Mouse (Mus musculus) hindbrain, embryonic 10.5 days (tissue): ENCODE results near the gene Prr30. TPM values are rescaled to one million over a fixed set of nuclear protein-coding genes. Genes with fewer than 3 reads are reported as not detected.
"Not testable (repeated sequence)": the region's sequence is repeated elsewhere in the genome, so short reads cannot be mapped to it uniquely, and the experiment has no call there.

Experiments
- DNase-seq: peaks from one replicate; pipeline ENCODE4 v3.0.0-alpha.2; 2017; ENCODE audit warnings: low spot score
- H3K27ac ChIP-seq: fragments of 300-500 bp; sonication (generic); 2 replicates; pipeline ENCODE4 v1.5.1; 2016; ENCODE audit warnings: mild to moderate bottlenecking, moderate library complexity
- H3K27me3 ChIP-seq: fragments of 300-500 bp; sonication (generic); 2 replicates; pipeline ENCODE4 v1.6.1; 2016; ENCODE audit warnings: mild to moderate bottlenecking; ENCODE audit not compliant: poor library complexity, insufficient read depth, severe bottlenecking
- H3K36me3 ChIP-seq: fragments of 300-500 bp; sonication (generic); 2 replicates; pipeline ENCODE4 v1.6.1; 2016; ENCODE audit warnings: mild to moderate bottlenecking, moderate library complexity
- H3K4me1 ChIP-seq: fragments of 300-500 bp; sonication (generic); replicated peaks from 2 replicates; pipeline ENCODE4 v1.6.1; 2016; ENCODE audit warnings: mild to moderate bottlenecking
- H3K4me3 ChIP-seq: fragments of 300-500 bp; sonication (generic); 2 replicates; pipeline ENCODE4 v1.5.1; 2016; ENCODE audit warnings: mild to moderate bottlenecking, moderate library complexity
- H3K9me3 ChIP-seq: fragments of 300-500 bp; sonication (generic); 2 replicates; pipeline ENCODE4 v1.6.1; 2016; ENCODE audit warnings: mild to moderate bottlenecking, moderate library complexity
- WGBS: fragments of 180-500 bp; shearing (Covaris S2); methylation state at CpG from one replicate; pipeline ENCODE4 v1.1.7; 2016; 5-methylcytosine and 5-hydroxymethylcytosine counted together
- polyA plus RNA-seq: library from polyadenylated mRNA; unstranded; fragments of >200 nt; fragmentation: Nextera tagmentation; extraction: Ambion mirVana; gene quantifications from 2 replicates; pipeline ENCODE4 v1.2.1, GENCODE M21; 2016

Prr30 gene
- not detected in 2 replicates for polyA plus RNA-seq

DNA sequence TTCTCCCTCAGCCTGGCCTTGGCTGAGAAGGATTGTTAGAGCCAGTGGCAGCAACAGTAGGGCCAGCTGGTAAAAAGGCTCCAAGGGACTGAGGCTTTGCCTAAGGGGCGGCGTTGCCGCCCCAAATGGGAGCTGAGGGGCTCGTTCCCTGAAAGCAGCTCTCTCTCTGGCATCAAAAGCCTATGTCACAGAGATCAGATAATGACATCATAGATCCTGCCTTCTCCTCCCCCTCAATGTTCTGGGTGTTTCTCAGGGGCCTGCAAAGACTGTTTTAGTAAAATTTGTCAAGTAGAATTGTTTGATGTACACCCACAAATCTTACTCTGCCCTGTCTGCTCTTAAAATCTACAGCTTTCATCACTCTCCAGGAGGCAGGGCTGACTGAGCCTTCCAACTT is at the start of gene Prr30:
Prr30 (minus strand) TSS at position 101 of the 400 bp plus-strand sequence.
- H3K4me1 ChIP-seq = no peaks in the 10 kb centered on the region
- no peaks in the 10 kb centered on the region for H3K27me3 ChIP-seq
- H3K4me3 ChIP-seq = no peak within 1 kb of the TSS
- H3K27ac ChIP-seq = no peak within 1 kb of the TSS
- H3K36me3 ChIP-seq = no peaks in the 10 kb centered on the region
- no peak for DNase-seq
- H3K9me3 ChIP-seq = no peaks in the 10 kb centered on the region
- WGBS = 83% methylated on average over 4 of the region's 4 CpGs

DNA sequence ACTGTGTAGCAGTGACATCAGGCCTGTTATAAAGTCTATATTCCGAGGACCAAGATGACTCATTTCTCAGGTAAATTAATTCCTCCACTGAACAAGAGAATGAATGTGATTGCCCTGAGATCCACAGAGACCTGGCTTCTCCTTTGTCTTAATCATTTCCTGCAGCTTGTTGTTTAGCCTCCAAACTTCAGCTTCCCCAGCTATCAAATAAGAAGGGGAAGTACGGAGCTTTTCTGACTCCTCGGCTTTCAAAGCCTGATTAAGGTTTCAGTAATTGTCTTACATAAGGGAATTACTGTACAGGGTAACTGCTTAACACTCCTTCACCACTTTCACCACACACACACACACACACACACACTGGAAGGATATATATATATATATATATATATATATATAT is 46.7 kb upstream of the Prr30 start:
- WGBS = 83% methylated on average over 3 of the region's 3 CpGs
- no peak for DNase-seq
- Histone ChIP-seq H3K4me3 (no peak overlapping the region), H3K27ac (no peak overlapping the region), H3K9me3 (peaks cover 8% of the 10 kb centered on the region; the same call in 1 of the 2 replicates), H3K4me1 (no peaks in the 10 kb centered on the region), H3K27me3 (no peaks in the 10 kb centered on the region), H3K36me3 (no peaks in the 10 kb centered on the region)

DNA sequence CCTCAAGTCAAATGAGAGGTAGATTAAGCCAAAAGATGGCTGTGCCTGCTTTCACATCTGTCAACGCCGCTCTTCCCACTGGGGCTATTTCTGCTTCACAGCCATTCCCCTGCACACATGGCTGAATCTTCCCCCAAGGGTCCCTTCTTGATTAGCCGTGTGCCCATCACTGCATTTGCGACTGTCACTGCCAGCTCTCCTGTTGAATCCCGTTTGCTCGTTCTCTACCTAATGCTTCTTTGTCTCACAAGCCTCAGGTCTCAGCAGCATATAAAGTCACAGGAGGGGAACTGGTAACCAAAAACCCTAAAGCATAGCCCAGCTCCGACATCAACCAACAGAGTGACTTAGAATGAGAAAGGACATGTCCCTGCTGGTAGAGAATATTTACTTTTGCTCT is 45.6 kb upstream of the Prr30 start:
- no peak for DNase-seq
- Histone ChIP-seq H3K27me3 (no peaks in the 10 kb centered on the region), H3K4me3 (no peak overlapping the region), H3K36me3 (no peaks in the 10 kb centered on the region), H3K9me3 (peaks cover 6% of the 10 kb centered on the region; the same call in 1 of the 2 replicates), H3K27ac (no peak overlapping the region), H3K4me1 (no peaks in the 10 kb centered on the region)
- WGBS = 63% methylated on average over 7 of the region's 7 CpGs

DNA sequence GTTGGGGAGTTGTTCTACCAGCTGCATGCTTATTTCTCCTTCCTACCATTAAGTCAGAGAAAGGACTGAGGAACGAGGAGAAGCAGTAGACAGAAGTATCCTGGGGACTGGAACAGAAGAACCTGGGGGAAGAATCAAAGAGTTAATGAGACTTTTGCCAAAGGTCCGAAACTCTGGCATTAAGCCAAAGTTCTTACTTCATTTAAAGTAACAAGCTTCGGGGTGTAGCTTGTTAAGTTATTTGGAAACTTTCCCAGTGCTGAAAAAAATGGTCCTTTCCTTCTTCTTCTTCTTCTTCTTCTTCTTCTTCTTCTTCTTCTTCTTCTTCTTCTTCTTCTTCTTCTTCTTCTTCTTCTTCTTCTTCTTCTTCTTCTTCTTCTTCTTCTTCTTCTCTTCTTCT is 44.3 kb upstream of the Prr30 start:
- H3K4me3 ChIP-seq, H3K4me1 ChIP-seq, H3K27ac ChIP-seq, H3K9me3 ChIP-seq, H3K27me3 ChIP-seq, H3K36me3 ChIP-seq, DNase-seq: not testable (repeated sequence)
- whole genome bisulfite sequencing = 90% methylated on average over 3 of the region's 3 CpGs

DNA sequence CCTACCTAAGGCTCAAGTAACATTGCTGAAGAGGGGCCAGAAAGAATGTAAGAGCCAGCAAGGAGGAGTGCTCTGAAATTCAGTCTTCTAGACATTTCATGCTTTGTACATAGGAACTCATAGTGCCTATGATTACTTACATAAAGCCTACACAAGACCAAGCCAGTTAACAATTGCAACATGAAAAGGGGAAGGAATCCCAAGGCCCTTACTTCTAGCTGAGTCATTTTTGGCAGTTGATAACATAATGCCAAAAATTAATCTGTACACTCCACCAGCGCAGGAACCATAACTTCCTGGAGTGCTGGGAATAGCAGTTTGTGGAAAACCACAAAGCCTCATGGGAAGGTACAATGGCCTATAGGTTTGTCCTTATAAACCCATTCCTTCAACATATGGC is 37.8 kb upstream of the Prr30 start:
- Histone ChIP-seq H3K4me3 (no peak overlapping the region), H3K4me1 (no peaks in the 10 kb centered on the region), H3K27ac (no peak overlapping the region), H3K27me3 (no peaks in the 10 kb centered on the region), H3K36me3 (no peaks in the 10 kb centered on the region), H3K9me3 (no peaks in the 10 kb centered on the region)
- no peak for DNase-seq
- WGBS = 95% methylated on average over 1 of the region's 1 CpGs

DNA sequence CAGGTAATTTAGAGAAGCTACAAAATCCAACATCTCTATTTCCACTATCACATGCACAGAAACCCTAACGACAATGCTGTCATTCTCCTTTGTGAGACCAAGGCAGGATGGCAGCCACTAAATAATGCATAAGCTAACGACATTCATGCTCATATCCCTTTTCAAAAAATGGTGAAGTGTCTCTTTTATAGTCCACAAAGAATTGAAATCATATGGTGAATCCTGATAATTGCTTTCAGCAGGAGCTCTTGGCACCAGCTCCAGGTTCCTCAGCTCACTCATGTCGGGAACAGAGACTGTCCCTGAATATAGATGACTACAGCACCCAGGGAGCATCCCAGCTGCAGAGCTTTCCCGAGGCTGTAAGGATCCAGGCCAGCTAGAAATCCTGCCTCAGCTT is 28.9 kb upstream of the Prr30 start:
- 63% methylated on average over 4 of the region's 4 CpGs for WGBS
- Histone ChIP-seq H3K27ac (no peak overlapping the region), H3K27me3 (no peaks in the 10 kb centered on the region), H3K36me3 (no peaks in the 10 kb centered on the region), H3K9me3 (no peaks in the 10 kb centered on the region), H3K4me3 (no peak overlapping the region), H3K4me1 (no peaks in the 10 kb centered on the region)
- DNase-seq = no peak

DNA sequence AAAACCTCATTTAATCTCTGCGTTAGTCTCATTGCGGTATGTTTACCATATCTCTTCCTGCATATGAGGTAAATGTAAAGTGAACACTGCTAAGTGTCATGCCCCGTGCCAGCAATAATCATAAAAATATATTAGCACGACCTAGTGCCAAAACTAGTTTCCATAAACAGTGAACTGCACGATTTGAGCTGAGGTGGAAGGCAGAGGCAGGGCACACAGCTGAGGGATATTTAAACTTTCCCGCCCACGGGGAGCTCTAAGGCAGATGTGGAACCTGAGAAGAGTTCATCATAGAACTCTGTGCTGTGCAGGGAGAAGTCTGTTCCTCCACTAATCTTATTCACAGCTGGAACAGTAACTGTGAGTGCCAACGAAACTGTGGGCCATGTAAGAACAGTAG is 22.2 kb upstream of the Prr30 start:
- WGBS = 83% methylated on average over 8 of the region's 8 CpGs

DNA sequence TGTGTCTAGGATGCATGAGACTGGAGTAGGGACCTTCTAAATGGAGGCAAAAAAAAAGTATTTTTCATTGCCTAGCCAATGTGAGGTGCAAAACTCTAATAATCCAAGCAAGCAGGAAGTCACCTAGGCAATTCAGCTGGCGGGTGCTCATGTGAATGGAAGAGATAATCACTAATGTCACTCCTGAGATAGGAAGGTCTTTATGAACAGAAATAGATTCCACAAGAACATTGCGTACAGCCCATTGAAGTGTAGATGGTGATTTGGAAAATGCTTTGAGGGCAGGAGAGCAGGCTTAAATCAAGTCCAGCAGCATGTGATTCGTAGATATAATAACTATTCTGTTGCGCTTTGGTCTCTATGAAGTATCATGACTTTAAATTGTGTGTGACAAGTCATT is 27.9 kb downstream of the Prr30 start:
- no peaks in the 10 kb centered on the region for H3K9me3 ChIP-seq
- no peak overlapping the region for H3K4me3 ChIP-seq
- H3K4me1 ChIP-seq = no peaks in the 10 kb centered on the region
- 94% methylated on average over 4 of the region's 4 CpGs for WGBS
- no peak for DNase-seq
- H3K27ac ChIP-seq = no peak overlapping the region
- H3K36me3 ChIP-seq = no peaks in the 10 kb centered on the region
- H3K27me3 ChIP-seq = no peaks in the 10 kb centered on the region

More for the DNA sequence above, 22.2 kb upstream of the Prr30 start:
- Histone ChIP-seq H3K4me3 (no peak overlapping the region), H3K9me3 (no peaks in the 10 kb centered on the region), H3K27ac (no peak overlapping the region), H3K36me3 (no peaks in the 10 kb centered on the region), H3K4me1 (no peaks in the 10 kb centered on the region), H3K27me3 (no peaks in the 10 kb centered on the region)
- no peak for DNase-seq
